Mouse (Mus musculus): ENCODE data around the gene Tuba1b. TPM values are rescaled to one million over a fixed set of nuclear protein-coding genes. Genes with fewer than 3 reads are reported as not detected.

The Tuba1b gene
- polyA plus RNA-seq (2014; fragmentation: Illumina TruSeq; extraction: RNeasy Lipid Tissue Mini Kit (QIAGEN cat#74804); ENCODE audit: low replicate concordance) = 12.4 TPM

DNA sequence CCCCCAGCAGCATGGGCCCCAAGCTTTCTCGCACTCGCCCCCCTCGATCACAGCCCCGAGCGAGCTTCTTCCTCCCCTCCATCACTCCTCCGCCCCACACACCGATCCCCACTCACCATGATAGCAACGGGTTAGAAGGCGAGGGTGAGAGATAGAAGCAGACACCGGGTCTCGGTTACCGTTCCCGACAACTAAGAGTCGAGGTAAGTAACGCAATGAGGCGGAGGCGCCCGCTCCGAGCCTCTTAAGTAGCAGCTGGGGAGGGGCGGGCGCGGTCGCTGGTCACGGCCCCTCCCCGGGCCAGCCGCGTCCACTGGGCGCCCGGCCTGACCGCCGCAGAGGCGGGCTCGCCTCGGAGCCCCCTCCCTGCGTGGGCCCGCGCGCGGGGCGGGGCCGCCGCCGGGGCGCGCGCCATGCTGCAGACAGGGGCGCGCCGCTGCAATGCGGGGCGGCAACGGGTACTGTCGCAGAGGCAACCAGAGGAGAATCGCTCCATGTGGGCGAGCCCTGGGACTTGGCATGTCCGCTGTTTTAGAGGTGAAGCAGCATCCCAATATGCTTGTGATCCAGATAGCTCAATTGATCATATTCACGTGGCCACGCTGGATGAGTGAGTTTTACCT lies at the start of gene Tuba1b:
Gene Tuba1b (minus strand): TSS at position 349 of the 623 bp plus-strand sequence.

DNA sequence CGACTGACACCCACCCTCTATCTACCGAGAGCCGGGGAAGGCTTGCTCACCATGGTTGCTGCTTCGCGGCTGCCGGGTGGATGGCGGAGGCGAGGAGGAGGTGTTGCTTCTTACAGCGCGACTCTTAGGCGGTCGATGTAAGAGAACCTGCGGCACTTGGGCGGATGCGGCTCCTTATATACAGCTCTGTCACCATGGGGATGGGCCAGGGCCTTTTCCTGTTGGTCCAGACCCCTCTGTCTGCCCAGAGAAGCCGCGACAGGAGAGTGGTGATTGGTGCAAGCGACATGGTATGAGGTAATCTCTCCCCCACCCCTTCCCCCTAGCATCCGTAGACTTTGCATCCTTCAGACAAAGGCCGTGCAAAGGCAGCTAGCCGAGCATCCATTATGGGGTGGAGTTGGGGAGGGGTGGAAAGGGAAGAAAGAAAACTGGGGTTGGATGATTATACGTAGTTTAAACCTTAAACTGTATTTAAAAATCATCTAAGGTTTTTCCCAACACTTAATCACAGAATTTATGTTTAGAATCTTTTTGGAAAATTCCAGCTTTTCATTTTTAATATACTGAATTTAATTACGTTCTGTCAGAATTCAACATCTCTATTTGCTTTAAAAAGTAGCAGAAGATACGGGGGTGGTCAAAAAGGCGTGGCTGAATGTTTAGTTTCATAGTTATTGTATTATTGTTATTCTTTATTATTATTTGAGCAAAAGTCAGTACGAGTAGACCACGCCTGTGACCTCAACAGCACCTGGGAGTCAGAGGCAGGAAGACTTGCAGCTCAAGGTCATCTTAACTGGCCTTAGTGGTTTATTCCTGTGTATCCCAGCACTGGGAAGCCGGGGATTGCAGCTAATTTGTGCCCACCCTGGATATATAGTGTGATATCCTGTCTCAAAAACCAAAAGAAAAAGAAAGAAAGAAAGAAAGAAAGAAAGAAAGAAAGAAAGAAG lies 19.3 kb upstream of the Tuba1b start, which contains the start of the genes Gm49450 and Tuba1a:
Gene Gm49450 (minus strand): TSS at position 151 of the 956 bp plus-strand sequence.
Gene Tuba1a (minus strand): TSS at position 303 of the 956 bp plus-strand sequence.

DNA sequence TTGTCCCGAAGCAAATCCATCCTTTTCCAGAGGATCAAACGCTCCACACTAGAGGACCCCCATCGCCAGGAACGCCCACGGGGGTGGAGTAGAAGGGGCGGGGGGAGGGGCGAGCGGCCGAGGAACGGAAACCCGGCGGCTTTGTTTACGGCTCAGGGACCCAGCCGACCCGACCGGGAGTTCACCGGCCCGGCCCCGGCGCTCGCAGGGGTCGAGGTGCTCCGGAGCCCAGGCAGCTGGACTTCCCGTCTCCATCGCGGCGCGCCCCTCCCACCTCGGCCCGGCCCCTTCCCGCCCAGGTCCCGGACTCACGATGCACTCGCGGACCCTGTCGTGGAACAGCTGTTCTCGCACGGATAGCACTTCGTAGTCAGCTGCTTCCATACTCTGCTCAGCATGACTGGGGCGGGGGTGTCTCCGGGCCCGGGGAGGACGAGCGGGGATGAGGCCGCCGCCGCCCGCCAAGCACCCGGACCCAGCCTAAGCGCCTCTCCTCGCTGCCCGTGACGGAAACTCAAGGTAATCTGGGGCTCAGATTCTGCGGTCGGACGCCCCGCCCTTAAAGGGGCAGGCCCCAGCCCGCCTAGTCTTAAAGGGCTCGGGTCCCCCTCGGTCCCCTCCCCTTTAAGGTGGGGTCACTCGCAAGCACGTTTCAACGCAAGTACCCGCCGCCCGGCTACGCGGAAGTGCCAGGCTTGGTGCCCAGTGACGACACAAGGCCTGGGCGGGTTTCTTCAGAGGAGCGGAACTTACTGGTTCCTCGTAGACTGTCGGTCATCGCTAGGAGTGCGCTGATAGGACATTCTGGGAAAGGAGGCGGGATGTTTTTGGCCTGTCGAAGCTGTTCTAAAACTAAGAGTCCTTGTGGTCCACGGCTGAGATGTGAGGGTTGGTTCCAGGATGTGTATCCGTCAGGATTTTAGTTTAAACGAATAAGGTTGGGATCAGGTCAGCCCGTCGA lies 16.5 kb downstream of the Tuba1b start, which contains the start of gene Lmbr1l:
Gene Lmbr1l (minus strand): TSS at position 694 of the 961 bp plus-strand sequence.

DNA sequence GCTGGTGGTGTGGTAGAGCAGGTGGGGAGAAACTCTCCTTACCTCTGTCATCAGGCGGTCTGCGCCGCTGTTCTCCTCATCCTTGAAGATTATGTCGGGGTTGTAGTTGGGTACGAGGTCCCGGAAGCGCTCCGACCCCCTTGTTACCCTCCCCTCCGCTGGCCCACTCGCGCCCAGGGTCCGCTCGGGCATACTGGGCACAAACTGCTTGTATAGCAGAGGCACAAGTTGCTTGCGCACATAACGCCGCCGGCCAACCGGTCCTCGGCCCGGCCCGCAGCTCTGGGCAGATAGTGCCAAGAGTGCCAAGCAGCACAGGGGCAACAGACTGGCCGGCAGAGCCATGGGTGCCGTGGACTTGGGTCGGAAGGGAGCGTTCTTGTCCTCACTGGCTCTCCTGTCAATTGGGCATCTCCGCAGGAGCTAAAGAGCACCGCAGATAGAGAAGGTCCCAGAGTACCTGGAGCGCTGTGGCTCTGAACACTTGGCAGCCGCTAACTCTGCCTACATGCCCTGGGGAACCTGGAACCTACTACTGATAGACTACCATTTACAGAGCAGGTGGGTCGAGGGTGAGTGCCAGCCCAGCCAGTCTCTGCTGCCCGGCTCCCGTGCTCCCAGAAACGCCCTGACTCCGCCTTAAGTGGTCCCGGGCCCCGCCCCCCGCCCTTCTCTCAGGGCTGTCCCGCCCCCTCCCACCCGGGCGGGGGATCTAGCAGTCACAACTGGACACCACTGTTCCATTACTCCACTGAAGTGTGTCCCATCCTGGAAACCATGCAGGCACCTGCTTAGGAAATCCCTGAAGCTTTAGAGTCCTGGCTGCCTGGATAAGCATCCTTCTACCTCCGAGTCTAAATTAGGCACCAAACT lies 36.2 kb downstream of the Tuba1b start, which contains the start of gene Dhh:
Gene Dhh (minus strand): TSS at position 613 of the 873 bp plus-strand sequence.

DNA sequence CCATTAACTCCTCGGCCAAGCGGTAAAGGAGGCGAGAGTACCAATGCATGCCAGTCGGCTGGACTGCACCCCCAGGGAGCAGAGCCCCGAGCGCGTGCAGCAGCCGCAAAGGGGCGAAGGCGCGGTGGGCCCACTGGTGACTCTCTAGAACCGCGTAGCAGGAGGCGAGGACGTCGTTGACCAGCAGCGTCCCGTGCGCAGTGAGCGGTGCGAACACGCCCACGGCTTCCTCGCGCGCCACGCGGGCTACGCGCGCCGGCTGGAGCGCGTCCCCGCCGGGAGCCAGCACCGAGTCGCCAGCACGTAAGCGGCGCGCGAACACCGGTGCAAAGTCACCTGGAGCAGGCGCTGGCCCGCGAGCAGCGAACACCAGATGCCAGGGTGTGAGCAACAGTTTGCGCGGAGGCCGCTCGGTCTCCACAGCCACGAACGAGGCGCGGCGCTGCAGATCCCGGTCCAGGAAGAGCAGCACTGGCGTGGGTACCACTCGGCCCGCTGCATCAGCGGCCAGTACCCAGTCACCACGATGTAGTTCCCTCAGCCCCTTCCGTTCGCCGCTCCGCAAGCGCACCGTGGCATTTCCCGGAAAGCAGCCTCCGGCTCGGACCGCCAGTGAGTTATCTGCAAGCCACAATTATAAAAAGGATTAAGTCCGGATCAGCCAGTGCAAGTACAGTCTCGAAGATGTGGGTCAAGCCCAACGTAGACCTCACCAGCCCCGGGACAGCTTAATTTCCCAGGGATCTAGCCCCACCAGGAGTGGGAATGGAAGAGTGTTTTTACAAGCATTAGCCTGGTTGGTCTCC lies 40.2 kb downstream of the Tuba1b start, which contains the start of gene Rhebl1:
Gene Rhebl1 (minus strand): TSS at position 601 of the 806 bp plus-strand sequence.

Other genes starting within 250 kb of the Tuba1b start
- gene Ccdc65, start 226.4 kb downstream of the Tuba1b start, polyA plus RNA-seq (2014; fragmentation: Illumina TruSeq; extraction: RNeasy Lipid Tissue Mini Kit (QIAGEN cat#74804); ENCODE audit: low replicate concordance) = not detected
- not detected for gene Fkbp11, start 206.4 kb downstream of the Tuba1b start, polyA plus RNA-seq (2014; fragmentation: Illumina TruSeq; extraction: RNeasy Lipid Tissue Mini Kit (QIAGEN cat#74804); ENCODE audit: low replicate concordance)
- 17.6 TPM for gene Arf3, start 171.4 kb downstream of the Tuba1b start, polyA plus RNA-seq (2014; fragmentation: Illumina TruSeq; extraction: RNeasy Lipid Tissue Mini Kit (QIAGEN cat#74804); ENCODE audit: low replicate concordance)
- not detected for gene Wnt10b, start 156.4 kb downstream of the Tuba1b start, polyA plus RNA-seq (2014; fragmentation: Illumina TruSeq; extraction: RNeasy Lipid Tissue Mini Kit (QIAGEN cat#74804); ENCODE audit: low replicate concordance)
- not detected for gene Wnt1, start 144.7 kb downstream of the Tuba1b start, polyA plus RNA-seq (2014; fragmentation: Illumina TruSeq; extraction: RNeasy Lipid Tissue Mini Kit (QIAGEN cat#74804); ENCODE audit: low replicate concordance)
- gene Ddn, start 125.1 kb downstream of the Tuba1b start, polyA plus RNA-seq (2014; fragmentation: Illumina TruSeq; extraction: RNeasy Lipid Tissue Mini Kit (QIAGEN cat#74804); ENCODE audit: low replicate concordance) = not detected
- gene Prkag1, start 103.0 kb downstream of the Tuba1b start, polyA plus RNA-seq (2014; fragmentation: Illumina TruSeq; extraction: RNeasy Lipid Tissue Mini Kit (QIAGEN cat#74804); ENCODE audit: low replicate concordance) = 25.9 TPM
- gene Kmt2d, start 63.4 kb downstream of the Tuba1b start, polyA plus RNA-seq (2014; fragmentation: Illumina TruSeq; extraction: RNeasy Lipid Tissue Mini Kit (QIAGEN cat#74804); ENCODE audit: low replicate concordance) = 1.7 TPM
- 13.2 TPM for gene Rhebl1, start 40.0 kb downstream of the Tuba1b start, polyA plus RNA-seq (2014; fragmentation: Illumina TruSeq; extraction: RNeasy Lipid Tissue Mini Kit (QIAGEN cat#74804); ENCODE audit: low replicate concordance)
- gene Dhh, start 36.0 kb downstream of the Tuba1b start, polyA plus RNA-seq (2014; fragmentation: Illumina TruSeq; extraction: RNeasy Lipid Tissue Mini Kit (QIAGEN cat#74804); ENCODE audit: low replicate concordance) = not detected
- 4.2 TPM for gene Lmbr1l, start 16.3 kb downstream of the Tuba1b start, polyA plus RNA-seq (2014; fragmentation: Illumina TruSeq; extraction: RNeasy Lipid Tissue Mini Kit (QIAGEN cat#74804); ENCODE audit: low replicate concordance)
- gene Gm49450, start 19.0 kb upstream of the Tuba1b start, polyA plus RNA-seq (2014; fragmentation: Illumina TruSeq; extraction: RNeasy Lipid Tissue Mini Kit (QIAGEN cat#74804); ENCODE audit: low replicate concordance) = not detected
- gene Tuba1a, start 19.1 kb upstream of the Tuba1b start, polyA plus RNA-seq (2014; fragmentation: Illumina TruSeq; extraction: RNeasy Lipid Tissue Mini Kit (QIAGEN cat#74804); ENCODE audit: low replicate concordance) = 18.2 TPM
- 10.2 TPM for gene Tuba1c, start 95.3 kb upstream of the Tuba1b start, polyA plus RNA-seq (2014; fragmentation: Illumina TruSeq; extraction: RNeasy Lipid Tissue Mini Kit (QIAGEN cat#74804); ENCODE audit: low replicate concordance)
- gene Prph, start 120.6 kb upstream of the Tuba1b start, polyA plus RNA-seq (2014; fragmentation: Illumina TruSeq; extraction: RNeasy Lipid Tissue Mini Kit (QIAGEN cat#74804); ENCODE audit: low replicate concordance) = 0.45 TPM
- 0.71 TPM for gene Troap, start 140.0 kb upstream of the Tuba1b start, polyA plus RNA-seq (2014; fragmentation: Illumina TruSeq; extraction: RNeasy Lipid Tissue Mini Kit (QIAGEN cat#74804); ENCODE audit: low replicate concordance)
- not detected for gene C1ql4, start 153.3 kb upstream of the Tuba1b start, polyA plus RNA-seq (2014; fragmentation: Illumina TruSeq; extraction: RNeasy Lipid Tissue Mini Kit (QIAGEN cat#74804); ENCODE audit: low replicate concordance)
- 11.9 TPM for gene Dnajc22, start 158.6 kb upstream of the Tuba1b start, polyA plus RNA-seq (2014; fragmentation: Illumina TruSeq; extraction: RNeasy Lipid Tissue Mini Kit (QIAGEN cat#74804); ENCODE audit: low replicate concordance)
- gene Spats2, start 191.4 kb upstream of the Tuba1b start, polyA plus RNA-seq (2014; fragmentation: Illumina TruSeq; extraction: RNeasy Lipid Tissue Mini Kit (QIAGEN cat#74804); ENCODE audit: low replicate concordance) = 11.5 TPM